Comparison of ENCODE assay signal across 26 mouse cellular contexts in the genomic region with DNA sequence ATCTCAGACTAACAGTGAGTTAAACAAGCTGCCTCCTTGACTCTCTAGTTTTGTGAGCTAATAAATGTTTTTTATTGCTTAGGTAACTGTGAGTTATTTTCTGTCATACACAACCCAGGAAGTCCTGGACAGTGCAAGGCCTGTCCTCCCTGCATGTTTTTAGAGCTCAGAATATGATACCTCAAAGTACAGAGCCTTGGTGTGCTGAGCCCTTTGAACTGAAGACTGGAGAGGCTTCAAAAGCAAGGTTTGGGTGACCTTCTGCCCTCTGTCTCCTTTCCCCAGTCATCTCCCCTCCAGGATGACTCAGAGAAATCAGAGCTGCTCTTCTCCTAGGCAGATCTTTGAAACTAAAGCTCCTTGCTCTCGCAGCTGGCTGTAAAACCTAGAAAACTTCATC.
DNase-seq lines count a peak whose midpoint lies in the region; ATAC-seq and TF ChIP-seq lines count a peak whose summit lies in the region.
"Had no signal": no experiment of that assay in that cellular context is flagged by ENCODE, and none has a peak within 500 bp of the region (broad histone marks: within the 10 kb centered on the region; RNA-seq: fewer than 3 reads in every experiment).

No protein-coding gene starts in this region.

- peak; percentile 3 to 4 for DNase-seq in adrenal gland, postnatal 36 days
- DNase-seq in adrenal gland, adult 8-10 months: no peak
- DNase-seq in kidney, postnatal 0 days (ENCODE audit: low spot score): peak; percentile 80
- DNase-seq in kidney, adult 11 months: no peak
- peak; percentile 32 for DNase-seq in brain, adult 2 months (ENCODE audit: low read depth, low spot score)
- DNase-seq in embryo, embryonic 9.5 days (ENCODE audit: extremely low spot score): peak; percentile 16
- no peak for DNase-seq in Muller cell, postnatal 12 days (ENCODE audit: inconsistent ontology term)
- DNase-seq: B cell, adult 2 months; cerebellum, adult 11 months; cerebellum, adult 9-11 months; heart, postnatal 4 days; kidney, adult 8-10 months; liver, postnatal 0 days; right cerebral cortex, postnatal 14 days; thymus, adult 2 months; thymus, postnatal 4 days had no signal

- TF ChIP-seq CTCF in kidney, postnatal 0 days (IDR thresholded peaks at IDR 0.05; ENCODE audit: low read depth): no peak

- H3K9me3 ChIP-seq in kidney, postnatal 0 days (replicated peaks; ENCODE audit: low read length): no peaks in the 10 kb centered on the region
- H3K9me3 ChIP-seq in heart, embryonic 11.5 days (replicated peaks; ENCODE audit: control insufficient read depth, low read length): 0 out of 2 replicates have a peak, but pooled peaks cover 2% of the 10 kb centered on the region
- H3K9me3 ChIP-seq: G1E; hindbrain, embryonic 15.5 days; midbrain, embryonic 12.5 days had no signal

- H3K36me3 ChIP-seq in kidney, postnatal 0 days (ENCODE audit: insufficient read depth, low read length): no peaks in the 10 kb centered on the region
- H3K36me3 ChIP-seq in heart, embryonic 11.5 days (ENCODE audit: control insufficient read depth, insufficient read depth, low read length): no peaks in the 10 kb centered on the region
- H3K36me3 ChIP-seq: embryonic facial prominence, embryonic 15.5 days; G1E; hindbrain, embryonic 15.5 days; midbrain, embryonic 12.5 days; neural tube, embryonic 12.5 days had no signal

- no peak overlapping the region for H3K4me3 ChIP-seq in kidney, postnatal 0 days (replicated peaks; ENCODE audit: low read depth, low read length)
- no peak overlapping the region for H3K4me3 ChIP-seq in heart, embryonic 11.5 days (ENCODE audit: low read depth, low read length)
- H3K4me3 ChIP-seq: embryonic facial prominence, embryonic 15.5 days; hindbrain, embryonic 15.5 days; midbrain, embryonic 12.5 days; neural tube, embryonic 12.5 days had no signal

- H3K27me3 ChIP-seq in kidney, postnatal 0 days (ENCODE audit: insufficient read depth, low read length): no peaks in the 10 kb centered on the region
- no peaks in the 10 kb centered on the region for H3K27me3 ChIP-seq in heart, embryonic 11.5 days (ENCODE audit: control insufficient read depth, insufficient read depth, low read length)
- H3K27me3 ChIP-seq: CH12.LX; embryonic facial prominence, embryonic 15.5 days; hindbrain, embryonic 15.5 days; midbrain, embryonic 12.5 days; neural tube, embryonic 12.5 days had no signal

- whole genome bisulfite sequencing in kidney, postnatal 0 days: 39% methylated on average over 1 of the region's 1 CpGs
- 72% methylated on average over 1 of the region's 1 CpGs for WGBS in heart, embryonic 11.5 days (ENCODE audit: insufficient replicate concordance)

- H3K27ac ChIP-seq in kidney, postnatal 0 days: no peak overlapping the region
- no peak overlapping the region for H3K27ac ChIP-seq in heart, embryonic 11.5 days (ENCODE audit: low read depth, low read length)
- H3K27ac ChIP-seq: embryonic facial prominence, embryonic 15.5 days; hindbrain, embryonic 15.5 days; midbrain, embryonic 12.5 days; neural tube, embryonic 12.5 days; stomach, postnatal 0 days had no signal

- H3K4me2 ChIP-seq in kidney, postnatal 0 days (ENCODE audit: low read length): no peak overlapping the region
- no peak overlapping the region for H3K4me2 ChIP-seq in heart, embryonic 11.5 days
- H3K4me2 ChIP-seq: embryonic facial prominence, embryonic 15.5 days; hindbrain, embryonic 15.5 days; liver, embryonic 11.5 days; midbrain, embryonic 12.5 days; neural tube, embryonic 12.5 days had no signal

- no peak overlapping the region for H3K9ac ChIP-seq in kidney, postnatal 0 days (ENCODE audit: low read depth, low read length)
- H3K9ac ChIP-seq in heart, embryonic 11.5 days (ENCODE audit: low read depth, low read length): no peak overlapping the region
- H3K9ac ChIP-seq: embryonic facial prominence, embryonic 15.5 days; hindbrain, embryonic 15.5 days; liver, postnatal 0 days; midbrain, embryonic 12.5 days; neural tube, embryonic 12.5 days had no signal

- peak; percentile 90 for ATAC-seq in kidney, postnatal 0 days (replicated peaks; ENCODE audit: low FRiP score, low read depth)
- ATAC-seq in heart, embryonic 11.5 days (replicated peaks; ENCODE audit: insufficient number of reproducible peaks, low FRiP score, low TSS enrichment): no peak
- ATAC-seq: forebrain, embryonic 14.5 days; liver, postnatal 0 days had no signal

- H3K4me1 ChIP-seq in kidney, postnatal 0 days (replicated peaks; ENCODE audit: insufficient read depth, low read length): no peaks in the 10 kb centered on the region
- no peaks in the 10 kb centered on the region for H3K4me1 ChIP-seq in heart, embryonic 11.5 days (ENCODE audit: control insufficient read depth, insufficient read depth, low read length)
- H3K4me1 ChIP-seq: embryonic facial prominence, embryonic 15.5 days; hindbrain, embryonic 15.5 days; midbrain, embryonic 12.5 days; neural tube, embryonic 12.5 days had no signal

Comparison
In these comparisons a context has a peak if more than half of its experiments do, and no peak if none do; other contexts are left out.
1. DNase-seq: peak in adrenal gland, postnatal 36 days (2 of 2), kidney, postnatal 0 days (single experiment), brain, adult 2 months (single experiment) and embryo, embryonic 9.5 days (single experiment); none in adrenal gland, adult 8-10 months (single experiment), kidney, adult 11 months (single experiment) and Muller cell, postnatal 12 days (single experiment).